Mouse (Mus musculus) megakaryocyte, embryonic 14.5 days (primary cell): ENCODE data around the gene Capn15.

Experiments used
- FLI1 ChIP-seq: IDR thresholded peaks from 2 replicates; pipeline ENCODE4 v1.6.1; 2012; ENCODE audit warnings: low read length, inconsistent platforms, mixed read lengths
- GATA1 ChIP-seq: IDR thresholded peaks from 3 replicates; pipeline ENCODE4 v1.6.1; 2012; ENCODE audit warnings: mixed read lengths, low read length, inconsistent platforms, borderline replicate concordance

- TF ChIP-seq GATA1 (no peak), FLI1 (no peak)
These were observed 25.7 kb downstream of the Capn15 start for GRCm38 (mm10) chr17:25959630-25960467.
